Mouse (Mus musculus) embryo, embryonic 10 days (tissue): ENCODE results near the gene Dpp4.

Source experiments
- DNase-seq: peaks from one replicate; pipeline ENCODE4 v3.0.0-alpha.2; 2015; ENCODE audit warnings: low spot score

The Dpp4 gene

DNA sequence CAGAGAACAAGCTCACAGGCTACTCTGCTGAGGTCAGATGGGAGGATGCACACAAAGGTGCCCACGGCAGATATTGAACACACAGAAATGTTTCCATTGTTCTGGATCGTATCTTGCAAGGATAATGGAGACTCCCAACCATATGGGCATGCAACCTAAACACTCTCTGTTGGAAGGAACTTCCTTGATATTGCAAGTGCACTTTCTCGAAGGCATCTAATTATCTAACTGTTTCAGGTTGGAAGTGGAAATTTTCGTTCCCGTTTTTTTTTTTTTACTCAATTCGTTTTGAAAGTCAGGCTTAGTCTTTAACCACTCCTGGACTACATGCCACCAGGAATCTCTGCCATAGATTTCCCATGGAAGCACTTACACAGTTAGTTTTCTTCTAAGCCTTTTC is 51.2 kb downstream of the Dpp4 start:
- no peak for DNase-seq

GRCm38 (mm10) chr2:62357259-62357658 is 54.8 kb downstream of the Dpp4 start:
- no peak for DNase-seq

DNA sequence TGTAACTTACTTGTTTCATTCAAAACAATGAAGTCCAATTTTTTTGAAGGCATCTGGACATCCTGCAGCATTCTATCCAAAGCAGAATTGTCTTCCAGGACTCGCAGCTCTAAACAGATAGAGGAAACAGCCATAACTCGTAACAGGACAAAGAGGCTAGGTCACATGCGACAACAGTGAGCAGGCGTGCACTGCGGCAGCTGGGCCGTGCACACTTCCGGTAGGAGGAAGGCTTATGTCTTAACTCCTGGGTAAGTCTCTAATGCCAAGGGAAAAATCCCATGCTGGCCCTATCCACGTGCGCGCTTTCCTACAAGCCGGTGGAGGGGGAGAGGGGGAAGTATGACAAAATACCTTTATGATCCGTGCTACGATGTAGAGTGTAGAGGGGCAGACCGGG is 55.4 kb downstream of the Dpp4 start:
- DNase-seq = no peak

DNA sequence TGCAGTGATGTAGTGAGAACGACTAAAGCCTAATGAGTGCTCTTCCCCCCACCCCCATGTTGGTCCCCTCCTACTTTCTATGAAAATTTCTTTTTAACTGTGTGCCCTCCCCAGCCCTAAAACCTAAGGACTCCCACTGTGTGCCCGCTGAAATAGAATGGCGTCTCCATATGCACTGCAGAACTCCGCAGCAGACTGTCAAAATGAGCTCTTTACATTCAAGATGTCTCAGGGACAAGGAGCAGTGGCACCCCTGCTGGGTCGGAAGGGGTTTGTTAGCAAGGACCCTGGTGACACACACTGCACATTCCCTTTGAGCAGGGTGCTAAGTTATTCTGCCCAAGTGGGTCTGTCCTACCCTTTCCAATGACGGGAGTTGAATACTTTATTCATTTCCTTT is 56.3 kb downstream of the Dpp4 start:
- peak; percentile 6 for DNase-seq

- no peak for DNase-seq
Measured at GRCm38 (mm10) chr2:62352035-62352434, 60.0 kb downstream of the Dpp4 start.

DNA sequence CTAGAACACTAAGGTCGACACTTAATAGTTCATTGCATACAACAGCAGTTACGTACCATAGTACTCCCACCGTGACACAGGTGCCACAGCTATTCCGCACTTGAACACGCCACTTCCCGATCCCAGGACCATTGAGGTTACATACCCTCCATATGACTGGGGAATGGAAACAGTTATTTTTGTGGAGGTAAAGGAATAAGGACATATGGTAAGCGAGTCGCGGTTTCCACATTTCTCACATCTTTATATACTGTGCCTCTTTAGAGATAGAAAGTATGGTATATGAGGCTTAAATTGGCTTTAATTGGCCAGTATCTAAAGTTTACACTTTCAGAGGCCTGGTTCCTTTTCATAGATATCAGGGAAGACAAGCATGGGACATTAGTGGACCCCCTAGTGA is 64.3 kb downstream of the Dpp4 start:
- DNase-seq = no peak

- DNase-seq = no peak
Measured at GRCm38 (mm10) chr2:62346771-62347170, 65.3 kb downstream of the Dpp4 start.

DNA sequence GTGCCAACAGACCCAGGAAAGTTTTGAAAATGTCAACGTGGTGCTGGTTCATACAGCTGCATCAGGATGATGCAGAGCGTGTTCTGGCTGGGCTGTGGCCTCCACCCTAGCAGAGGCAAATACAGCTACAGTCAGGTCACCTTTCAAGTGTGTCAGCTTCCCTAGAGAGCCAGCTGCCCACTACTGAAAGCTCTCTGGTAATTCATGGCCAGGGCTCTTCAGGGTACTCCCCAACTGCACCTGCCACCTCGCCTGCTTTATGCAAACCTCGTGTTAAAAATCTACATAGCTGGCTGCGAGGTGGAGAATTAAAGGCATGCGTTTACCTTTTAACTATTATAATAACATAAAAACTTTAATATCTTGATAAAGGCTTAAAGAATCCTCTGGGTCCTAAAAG is 67.7 kb downstream of the Dpp4 start:
- no peak for DNase-seq

DNA sequence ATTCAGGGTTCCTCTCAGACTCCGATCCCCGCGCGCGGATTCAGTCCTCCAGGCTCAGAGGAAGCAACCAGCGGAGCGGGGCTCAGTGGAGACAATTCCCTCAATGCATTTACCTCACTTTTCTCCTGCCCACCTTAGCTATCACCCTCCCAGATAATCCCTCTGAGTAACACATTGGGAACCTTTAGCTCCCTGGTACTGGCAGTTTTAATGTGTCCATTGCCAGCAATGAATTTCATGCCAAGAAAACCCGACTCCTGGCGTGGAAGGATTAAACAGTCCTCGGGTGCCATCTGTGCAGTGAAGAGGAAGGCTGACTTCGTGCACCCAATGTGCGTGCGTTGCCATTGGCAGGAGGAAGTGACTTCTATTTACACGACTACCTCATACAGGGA is 70.3 kb downstream of the Dpp4 start:
- DNase-seq = no peak

GRCm38 (mm10) chr2:62341061-62341733 is 70.8 kb downstream of the Dpp4 start:
- no peak for DNase-seq

DNA sequence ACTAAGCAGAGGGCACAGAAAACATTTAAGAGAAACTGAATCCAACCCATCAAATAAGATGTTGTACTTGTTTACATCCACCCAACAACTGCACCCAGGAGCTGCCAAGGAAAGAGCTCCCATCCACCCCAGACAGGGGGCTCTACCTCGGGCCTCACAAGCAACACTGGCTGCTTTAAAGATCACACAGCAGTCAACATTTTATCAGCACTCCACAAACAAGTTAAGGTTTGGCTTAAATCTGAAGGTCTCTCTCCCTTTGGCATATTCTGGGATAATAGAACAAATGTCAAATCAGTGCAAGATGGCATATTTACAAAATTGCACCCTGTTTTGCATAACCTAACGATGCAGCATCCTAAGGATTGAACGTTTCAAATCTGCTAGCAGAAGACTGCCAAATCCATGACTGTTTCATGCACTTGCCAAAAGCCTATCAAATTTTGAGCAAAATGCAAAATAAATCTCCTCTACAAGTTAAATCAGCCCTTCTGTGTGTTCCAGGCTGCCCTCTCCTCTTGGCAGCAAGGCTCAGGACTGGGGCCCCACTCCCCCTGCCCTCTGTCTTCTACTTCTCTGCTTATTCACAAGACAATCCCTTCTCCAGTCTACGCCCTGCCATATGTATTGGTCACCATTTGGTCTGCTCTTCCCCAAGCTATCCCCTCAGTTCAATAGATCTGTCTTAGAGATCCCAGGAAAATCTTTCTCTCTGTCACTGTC is 72.6 kb downstream of the Dpp4 start:
- no peak for DNase-seq

GRCm38 (mm10) chr2:62337086-62337485 is 74.9 kb downstream of the Dpp4 start:
- DNase-seq = no peak

DNA sequence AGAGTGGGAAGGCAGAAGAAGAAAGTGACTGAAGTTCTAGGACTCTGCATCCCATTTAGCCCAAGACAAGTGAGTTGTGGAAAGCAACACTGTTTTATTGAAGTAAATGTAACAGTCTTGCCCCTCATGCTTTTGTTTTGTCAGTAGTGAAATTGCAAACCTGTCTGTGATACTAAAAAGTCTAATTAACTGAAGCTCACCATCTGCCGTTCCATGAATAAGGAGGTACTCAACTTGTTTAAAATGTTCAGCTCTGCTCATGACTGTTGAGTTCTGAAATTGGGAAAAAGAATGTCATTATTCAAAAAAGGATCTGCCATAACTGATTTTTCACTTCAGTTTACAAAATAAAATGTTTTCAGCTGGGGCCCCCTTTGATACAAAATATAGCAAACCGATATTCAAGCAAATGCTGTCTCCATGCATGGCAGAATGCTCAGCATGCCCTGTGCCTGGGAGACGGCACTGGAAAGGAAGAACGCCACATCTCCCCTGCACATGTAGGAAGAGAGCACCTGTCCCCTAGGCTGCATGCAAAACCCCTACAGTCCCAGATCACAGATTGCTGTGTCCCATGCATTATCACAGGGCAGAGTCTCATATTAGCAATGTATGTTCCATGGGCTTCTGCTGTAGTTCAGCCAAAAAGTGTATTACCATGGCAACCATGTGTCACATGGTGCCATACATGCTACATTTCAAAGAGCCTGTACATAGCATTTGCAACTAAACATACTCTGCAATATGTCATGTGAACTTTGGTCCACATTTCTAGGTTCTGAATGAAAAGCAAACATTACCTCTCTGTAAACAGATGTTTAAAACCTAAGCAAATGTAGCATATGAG is 77.4 kb downstream of the Dpp4 start:
- no peak for DNase-seq

DNA sequence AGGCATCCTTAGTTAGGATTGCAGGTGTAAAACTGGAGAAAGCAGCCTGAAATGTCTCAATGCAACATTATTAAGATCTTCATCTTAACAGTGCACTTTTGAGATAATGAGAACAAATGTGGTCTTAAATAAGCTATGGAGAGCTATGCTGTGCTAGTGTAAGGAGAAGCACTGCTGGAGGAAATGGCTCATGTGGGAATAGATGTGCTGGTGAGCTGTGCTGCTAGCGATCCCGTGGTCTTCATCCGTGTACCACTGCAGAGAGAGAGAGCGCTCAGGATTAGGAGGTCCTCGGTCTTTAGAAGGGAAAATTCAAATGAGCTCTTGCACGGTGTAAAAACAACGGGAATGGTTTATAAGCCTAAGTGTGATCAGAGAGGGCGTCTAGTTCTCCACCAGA is 79.6 kb downstream of the Dpp4 start:
- no peak for DNase-seq

- DNase-seq = no peak
Measured at GRCm38 (mm10) chr2:62331913-62332312, 80.1 kb downstream of the Dpp4 start.

DNA sequence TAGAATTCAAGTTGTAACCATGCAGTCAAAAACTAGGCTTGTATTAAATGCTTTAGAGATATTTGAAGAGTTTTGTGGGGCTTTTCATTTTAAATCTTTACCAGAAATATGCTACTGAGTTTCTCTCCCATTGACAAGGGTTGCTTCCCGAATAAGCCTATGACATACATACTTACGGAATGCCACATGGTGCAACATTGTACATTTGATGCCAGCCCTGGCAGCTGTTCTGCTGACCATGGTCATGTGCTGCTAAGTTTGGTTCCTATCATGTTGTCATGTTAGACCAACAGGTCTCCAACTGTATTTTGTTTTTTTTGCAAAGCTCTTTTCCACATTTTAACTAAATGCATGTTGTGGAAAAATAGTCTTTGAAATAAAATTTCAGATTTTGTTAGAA is 86.6 kb downstream of the Dpp4 start:
- DNase-seq = no peak

DNA sequence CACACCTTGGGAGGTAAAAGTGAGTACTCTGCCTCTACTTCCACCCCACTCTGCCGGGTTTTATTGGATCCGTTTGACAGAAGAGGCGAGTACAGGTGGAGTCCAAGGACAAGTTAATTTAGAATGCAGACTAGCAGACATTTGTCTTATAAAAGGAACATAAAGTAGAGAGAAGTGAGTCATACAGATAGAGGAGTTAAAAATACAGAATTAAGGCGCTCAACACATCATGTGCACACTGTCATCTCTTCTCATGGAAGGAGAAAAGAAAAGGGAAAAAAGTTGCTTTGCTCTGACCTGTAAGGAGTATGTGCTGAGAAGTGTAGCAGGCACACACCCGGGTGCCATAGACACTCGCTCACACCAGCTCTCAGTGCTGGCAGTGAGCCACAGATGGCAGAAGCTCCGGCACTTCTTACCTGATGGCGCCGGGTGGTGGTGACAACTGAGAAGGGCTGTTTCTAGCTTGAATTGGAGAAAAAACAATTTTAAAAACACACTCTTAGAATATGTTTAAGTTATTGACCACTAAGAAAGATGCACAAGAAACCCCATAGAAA is 88.9 kb downstream of the Dpp4 start:
- DNase-seq = no peak

DNA sequence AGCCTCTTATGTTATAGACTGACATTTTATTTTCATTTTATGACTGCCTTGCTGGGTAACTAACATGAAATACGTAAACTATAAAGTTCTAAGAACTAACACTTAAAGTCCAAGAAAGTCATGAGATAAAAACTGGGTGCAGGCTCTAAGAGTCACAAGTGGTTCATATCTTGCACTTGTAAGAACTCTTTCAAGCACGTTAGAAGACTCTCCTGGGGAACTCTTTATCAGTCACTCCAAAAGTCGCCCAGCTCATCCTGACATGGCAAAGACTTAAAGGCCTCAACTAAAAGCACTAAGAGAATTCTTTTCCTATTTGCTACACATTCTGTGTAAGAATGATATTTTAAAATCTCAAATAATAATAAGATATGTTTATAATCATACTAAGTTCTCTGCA is 92.5 kb downstream of the Dpp4 start:
- no peak for DNase-seq

DNA sequence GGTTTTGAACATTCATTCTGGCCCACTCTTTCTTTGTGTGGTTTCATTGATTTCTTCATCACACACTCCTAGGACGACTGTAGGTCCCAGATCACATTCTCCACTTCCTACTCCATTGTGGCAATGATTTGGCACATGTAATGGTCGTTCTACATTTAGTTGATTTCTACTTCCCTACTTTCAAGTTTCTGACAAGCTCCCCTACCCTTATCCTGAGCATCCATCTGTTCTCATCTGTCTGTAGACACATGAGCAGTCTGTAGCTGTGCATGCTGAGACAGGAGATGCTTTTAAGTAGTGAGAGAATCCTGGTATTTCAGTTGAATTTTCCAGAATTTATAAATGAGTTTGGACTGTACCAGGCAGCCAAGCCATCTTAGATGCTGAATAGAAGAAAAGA is 95.1 kb downstream of the Dpp4 start:
- no peak for DNase-seq

DNA sequence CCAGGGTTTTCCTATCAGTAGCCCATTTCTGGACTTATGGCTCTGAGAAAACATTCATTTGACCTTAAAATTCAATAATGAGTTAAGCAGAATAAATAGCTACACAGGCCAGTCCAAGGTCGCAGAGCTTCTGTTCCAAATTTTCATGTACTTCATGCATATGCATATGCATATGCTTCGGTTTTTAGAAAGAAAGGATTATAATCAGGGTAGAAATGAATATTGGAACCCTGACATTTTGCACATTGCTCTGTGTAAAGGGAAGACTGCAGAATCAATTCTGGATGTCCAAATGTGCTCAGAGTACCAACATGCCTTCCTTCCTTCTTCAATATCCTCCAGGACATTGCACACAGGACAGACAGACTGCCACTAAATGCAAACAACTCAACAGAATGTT is 104.6 kb downstream of the Dpp4 start:
- no peak for DNase-seq

- no peak for DNase-seq
Measured at GRCm38 (mm10) chr2:62306978-62307377, 105.1 kb downstream of the Dpp4 start.

DNA sequence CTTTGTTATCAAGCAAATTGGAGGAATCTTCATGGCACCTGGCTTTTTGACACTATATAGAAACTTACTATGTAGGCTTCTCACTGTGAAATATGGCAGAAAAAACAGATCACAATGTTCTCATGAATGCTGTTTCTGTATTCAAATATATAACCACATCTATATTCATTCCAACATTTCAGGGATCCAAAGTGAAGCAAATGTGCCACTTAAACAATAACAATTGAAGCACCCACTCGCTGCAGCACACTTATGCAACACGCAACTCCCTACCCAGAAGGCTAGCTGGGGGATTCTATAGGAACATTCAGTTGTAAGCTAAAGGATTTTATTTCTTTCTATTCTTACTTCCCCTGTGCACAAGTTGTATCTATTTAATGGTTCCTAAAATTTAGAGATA is 110.3 kb downstream of the Dpp4 start:
- no peak for DNase-seq

GRCm38 (mm10) chr2:62293846-62294245 is 118.2 kb downstream of the Dpp4 start:
- DNase-seq = no peak
